Mouse (Mus musculus) midbrain, embryonic 13.5 days (tissue): ENCODE measurements around the gene Gm266. TPM values are rescaled to one million over a fixed set of nuclear protein-coding genes. Genes with fewer than 3 reads are reported as not detected.

Source experiments
- ATAC-seq: fragments of 200-750 bp; cut with Nextera tagmentation; 2 replicates; pipeline ENCODE4 v1.8.0; 2017; ENCODE audit warnings: mild to moderate bottlenecking, moderate TSS enrichment, moderate library complexity
- H3K27ac ChIP-seq: fragments of 300-500 bp; sonication (generic); 2 replicates; pipeline ENCODE4 v1.5.1; 2015; ENCODE audit warnings: inconsistent platforms, mild to moderate bottlenecking, moderate library complexity
- H3K27me3 ChIP-seq: fragments of 300-500 bp; sonication (generic); 2 replicates; pipeline ENCODE4 v1.6.1; 2015; ENCODE audit warnings: mild to moderate bottlenecking, inconsistent platforms
- H3K36me3 ChIP-seq: fragments of 300-500 bp; sonication (generic); 2 replicates; pipeline ENCODE4 v1.6.1; 2015; ENCODE audit warnings: mild to moderate bottlenecking, inconsistent platforms
- H3K4me1 ChIP-seq: fragments of 300-500 bp; sonication (generic); replicated peaks from 2 replicates; pipeline ENCODE4 v1.6.1; 2015; ENCODE audit warnings: inconsistent platforms
- H3K4me2 ChIP-seq: fragments of 300-500 bp; sonication (generic); replicated peaks from 2 replicates; pipeline ENCODE4 v1.6.1; 2015; ENCODE audit warnings: moderate library complexity, mild to moderate bottlenecking, inconsistent platforms
- H3K4me3 ChIP-seq: fragments of 300-500 bp; sonication (generic); replicated peaks from 2 replicates; pipeline ENCODE4 v1.5.1; 2015; ENCODE audit warnings: mild to moderate bottlenecking, inconsistent platforms
- H3K9ac ChIP-seq: fragments of 300-500 bp; sonication (generic); replicated peaks from 2 replicates; pipeline ENCODE4 v1.6.1; 2015; ENCODE audit warnings: mild to moderate bottlenecking, inconsistent platforms
- H3K9me3 ChIP-seq: fragments of 300-500 bp; sonication (generic); 2 replicates; pipeline ENCODE4 v1.6.1; 2016; ENCODE audit warnings: mild to moderate bottlenecking, inconsistent platforms
- WGBS: fragments of 180-500 bp; shearing (Covaris S2); methylation state at CpG from one replicate; pipeline ENCODE4 v1.1.7; 2015; 5-methylcytosine and 5-hydroxymethylcytosine counted together
- polyA plus RNA-seq: library from polyadenylated mRNA; unstranded; fragments of >200 nt; fragmentation: Nextera tagmentation; extraction: Ambion mirVana; gene quantifications from 2 replicates; pipeline ENCODE4 v1.2.1, GENCODE M21; 2015

Gm266 gene
- polyA plus RNA-seq, 1 experiment from 2014 or later = 0.81 TPM

DNA sequence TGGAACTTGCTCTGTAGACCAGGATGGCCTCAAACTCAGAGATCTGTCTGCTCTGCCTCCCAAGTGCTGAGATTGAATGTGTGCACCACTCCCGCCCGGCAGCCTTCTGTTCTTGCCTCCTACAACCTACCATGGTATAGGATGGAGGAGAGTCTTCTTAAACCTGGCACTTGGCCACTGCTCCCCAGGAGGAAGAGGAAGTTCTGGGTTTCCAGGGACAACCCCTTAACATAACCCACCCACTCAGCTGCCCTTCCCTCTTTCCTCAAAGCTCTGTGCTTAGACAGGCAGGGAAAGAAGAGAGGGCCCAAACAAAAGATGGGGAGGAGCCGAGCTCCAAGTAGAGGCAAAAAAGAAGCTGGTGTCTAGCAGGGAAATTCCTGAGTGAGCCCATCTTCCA lies 44.1 kb downstream of the Gm266 start:
- no peak for ATAC-seq
- H3K27me3 ChIP-seq = peaks cover 73% of the 10 kb centered on the region
- peaks cover 30% of the 10 kb centered on the region for H3K4me1 ChIP-seq
- H3K9ac ChIP-seq = no peak overlapping the region
- H3K27ac ChIP-seq = no peak overlapping the region
- no peak overlapping the region for H3K4me3 ChIP-seq
- no peaks in the 10 kb centered on the region for H3K36me3 ChIP-seq
- no peak overlapping the region for H3K4me2 ChIP-seq
- H3K9me3 ChIP-seq = no peaks in the 10 kb centered on the region
- 59% methylated on average over 3 of the region's 3 CpGs for WGBS

DNA sequence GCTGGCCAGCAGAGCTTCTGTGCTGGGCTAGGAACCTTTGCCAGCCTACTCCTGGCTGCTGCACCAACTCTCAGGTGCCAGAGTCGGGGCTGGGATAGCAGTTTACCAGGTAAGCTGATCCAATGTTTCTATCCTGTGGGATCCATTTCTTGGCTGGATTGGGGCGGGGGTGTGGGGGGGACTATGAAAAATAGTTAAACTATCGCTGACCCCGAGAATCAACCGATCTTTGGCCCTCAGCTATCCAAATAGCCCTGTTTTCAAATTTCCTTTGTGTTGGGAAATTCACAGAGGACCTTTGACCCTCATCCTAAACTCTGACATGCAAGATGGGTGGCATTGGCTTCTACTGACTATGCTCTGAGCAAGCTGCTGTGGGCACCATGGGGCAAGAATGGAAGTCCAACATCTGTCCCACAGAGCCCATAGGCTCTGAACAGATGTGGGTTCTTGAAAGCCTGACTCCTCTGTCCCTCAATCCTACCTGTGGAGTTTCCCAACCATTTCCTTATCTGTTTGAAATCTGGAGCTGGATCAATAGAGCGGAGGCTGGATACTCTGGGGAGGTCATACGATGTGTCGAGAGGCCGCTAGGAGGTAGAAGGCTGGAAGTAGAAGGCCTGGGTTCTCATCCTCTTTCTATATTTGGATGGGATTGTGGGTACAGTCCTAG lies 44.8 kb downstream of the Gm266 start:
- Histone ChIP-seq H3K4me3 (no peak overlapping the region), H3K27ac (no peak overlapping the region), H3K4me1 (peaks cover 24% of the 10 kb centered on the region), H3K4me2 (no peak overlapping the region), H3K27me3 (peaks cover 71% of the 10 kb centered on the region), H3K9ac (no peak overlapping the region), H3K36me3 (no peaks in the 10 kb centered on the region), H3K9me3 (no peaks in the 10 kb centered on the region)
- ATAC-seq = no peak
- 95% methylated on average over 9 of the region's 9 CpGs for WGBS

DNA sequence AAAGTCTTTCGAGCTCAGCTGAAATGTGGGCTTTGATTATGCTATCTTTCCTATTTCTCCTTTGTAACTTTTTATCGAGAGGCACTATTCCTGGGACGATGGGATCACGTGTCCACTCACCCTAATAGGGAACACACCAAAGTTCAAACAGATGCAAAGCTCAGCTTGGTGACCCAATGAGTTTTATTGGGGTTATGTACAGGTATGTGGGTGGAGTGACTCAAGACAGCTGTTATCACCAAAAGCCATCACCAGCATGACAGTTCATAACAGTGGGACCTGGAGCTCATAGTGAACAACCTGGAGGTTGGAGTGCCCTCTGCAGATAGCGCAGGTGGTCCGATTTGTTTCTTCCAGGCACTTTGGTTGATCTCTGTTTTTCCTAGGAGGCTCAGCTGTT lies 46.8 kb downstream of the Gm266 start:
- no peak for ATAC-seq
- Histone ChIP-seq H3K27me3 (peaks cover 55% of the 10 kb centered on the region), H3K9me3 (no peaks in the 10 kb centered on the region), H3K4me3 (no peak overlapping the region), H3K36me3 (no peaks in the 10 kb centered on the region), H3K4me2 (no peak overlapping the region), H3K9ac (no peak overlapping the region), H3K4me1 (peaks cover 21% of the 10 kb centered on the region), H3K27ac (no peak overlapping the region)
- 87% methylated on average over 6 of the region's 6 CpGs for WGBS

DNA sequence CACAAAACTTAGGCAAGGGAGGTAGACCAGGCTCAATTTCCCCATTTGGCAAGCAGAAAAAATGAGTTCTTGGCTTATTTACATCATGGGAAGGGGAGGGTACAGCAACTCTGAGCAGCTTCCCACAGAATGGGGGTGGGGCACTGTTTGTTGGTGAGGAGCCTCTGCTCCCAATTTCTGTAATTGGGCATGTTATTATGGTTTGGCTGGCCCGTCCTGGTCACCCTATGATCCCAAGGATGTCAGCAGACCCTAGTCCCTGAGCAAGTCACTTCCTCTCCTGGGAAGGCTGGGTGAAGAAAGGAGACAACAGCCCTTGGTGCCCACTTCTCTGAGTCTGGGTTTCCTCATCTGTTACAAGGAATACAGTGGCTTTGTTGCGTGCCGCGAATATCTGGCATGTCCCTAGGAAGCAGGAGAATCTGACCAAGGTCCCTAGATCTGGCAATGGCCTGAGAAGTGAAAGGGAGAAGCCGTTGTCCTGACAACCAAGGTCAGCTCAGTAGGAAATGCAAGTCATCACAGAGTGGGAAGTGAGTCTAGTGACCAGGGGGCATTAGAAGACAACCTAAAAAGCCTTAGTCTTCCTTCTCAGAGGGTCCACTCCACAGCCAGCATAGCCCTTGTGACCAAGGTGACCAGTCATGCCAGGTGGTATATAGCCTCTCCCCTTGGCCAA lies 48.3 kb downstream of the Gm266 start:
- Histone ChIP-seq H3K4me3 (no peak overlapping the region), H3K4me2 (no peak overlapping the region), H3K27ac (no peak overlapping the region), H3K4me1 (peaks cover 12% of the 10 kb centered on the region), H3K27me3 (peaks cover 44% of the 10 kb centered on the region), H3K36me3 (no peaks in the 10 kb centered on the region), H3K9me3 (no peaks in the 10 kb centered on the region), H3K9ac (no peak overlapping the region)
- no peak for ATAC-seq
- 76% methylated on average over 5 of the region's 5 CpGs for WGBS

DNA sequence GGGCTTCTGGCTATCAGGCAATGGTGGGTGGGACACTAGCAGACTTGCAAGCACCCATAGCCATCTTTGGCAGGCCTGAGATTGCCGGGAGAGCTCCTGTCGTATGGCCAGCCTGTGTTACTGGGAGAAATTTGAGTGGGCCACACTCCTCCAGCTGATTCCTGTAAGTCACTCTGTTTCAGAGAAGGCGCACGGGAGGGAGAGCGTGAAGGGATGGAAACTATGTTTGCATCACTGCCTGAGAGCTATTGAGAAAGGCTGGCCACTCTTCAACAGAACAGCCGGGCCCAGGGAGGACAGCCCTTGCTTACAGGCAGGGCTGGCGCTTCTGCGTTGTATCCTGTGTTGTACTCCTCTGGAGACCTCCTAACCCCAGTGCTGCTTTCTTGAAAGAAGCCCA lies 49.0 kb downstream of the Gm266 start:
- Histone ChIP-seq H3K27ac (no peak overlapping the region), H3K4me3 (no peak overlapping the region), H3K4me2 (no peak overlapping the region), H3K9ac (no peak overlapping the region), H3K9me3 (no peaks in the 10 kb centered on the region), H3K4me1 (peaks cover 7% of the 10 kb centered on the region), H3K27me3 (peaks cover 44% of the 10 kb centered on the region), H3K36me3 (no peaks in the 10 kb centered on the region)
- WGBS = 76% methylated on average over 8 of the region's 8 CpGs
- no peak for ATAC-seq

DNA sequence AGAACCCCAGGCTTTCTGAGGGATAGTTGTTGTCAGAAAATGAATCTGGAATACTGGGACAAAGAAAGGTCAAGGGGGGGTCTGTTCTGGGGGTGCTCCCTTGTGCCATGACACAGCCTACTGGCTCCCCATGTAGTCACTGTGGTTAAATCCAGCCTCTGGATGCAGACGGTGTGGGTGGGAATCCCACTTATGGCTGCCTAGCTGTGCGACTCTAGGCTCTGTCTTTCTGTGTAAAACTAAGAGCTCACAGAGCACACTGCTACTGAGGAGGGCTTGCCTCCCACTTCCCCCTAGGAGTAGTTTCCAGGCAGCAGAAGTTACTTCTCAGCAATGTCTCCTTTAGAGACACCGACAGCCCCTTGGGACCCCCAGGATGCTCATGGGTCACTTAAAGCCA lies 49.5 kb downstream of the Gm266 start:
- H3K36me3 ChIP-seq = no peaks in the 10 kb centered on the region
- no peak overlapping the region for H3K27ac ChIP-seq
- H3K4me2 ChIP-seq = no peak overlapping the region
- WGBS = 87% methylated on average over 3 of the region's 3 CpGs
- H3K9me3 ChIP-seq = no peaks in the 10 kb centered on the region
- H3K9ac ChIP-seq = no peak overlapping the region
- peaks cover 44% of the 10 kb centered on the region for H3K27me3 ChIP-seq
- peaks cover 7% of the 10 kb centered on the region for H3K4me1 ChIP-seq
- no peak for ATAC-seq
- no peak overlapping the region for H3K4me3 ChIP-seq

DNA sequence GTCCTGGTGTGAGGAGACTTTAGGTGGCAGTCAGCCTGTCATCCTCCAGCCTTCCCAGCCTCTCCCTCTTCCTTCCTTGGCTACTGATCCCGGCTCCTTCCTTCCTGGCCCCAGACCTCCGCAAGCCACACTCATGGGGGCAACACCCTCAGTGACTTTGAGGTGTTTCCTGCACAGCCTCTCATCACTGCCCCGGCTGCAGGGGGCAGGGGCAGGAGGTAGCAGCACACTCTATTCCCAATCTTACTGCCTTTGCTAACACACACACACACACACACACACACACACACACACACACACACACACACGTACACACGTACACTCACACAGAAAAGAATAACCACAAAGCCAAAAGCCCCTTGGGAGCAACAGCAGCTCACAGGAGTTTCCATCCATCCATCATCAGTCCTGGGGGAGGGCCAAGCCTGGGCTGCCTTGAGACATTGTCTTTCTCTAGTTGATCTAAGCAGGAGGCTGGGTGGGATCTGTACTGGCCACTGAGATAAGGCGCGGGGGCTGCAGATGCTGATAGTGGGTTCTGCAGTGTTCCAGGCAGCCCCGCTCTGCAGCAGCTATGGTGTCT lies 50.8 kb downstream of the Gm266 start:
- H3K27ac ChIP-seq = no peak overlapping the region
- no peaks in the 10 kb centered on the region for H3K36me3 ChIP-seq
- H3K27me3 ChIP-seq = peaks cover 50% of the 10 kb centered on the region
- no peak overlapping the region for H3K9ac ChIP-seq
- 0 out of 2 replicates have a peak, but pooled peaks have one; percentile 38 for ATAC-seq
- no peak overlapping the region for H3K4me2 ChIP-seq
- no peak overlapping the region for H3K4me3 ChIP-seq
- peaks cover 17% of the 10 kb centered on the region for H3K4me1 ChIP-seq
- WGBS = 50% methylated on average over 8 of the region's 8 CpGs
- H3K9me3 ChIP-seq = no peaks in the 10 kb centered on the region

Other genes with a start within 250 kb of the Gm266 start
- gene Amn, start 214.7 kb downstream of the Gm266 start, polyA plus RNA-seq = 1.9 and 2.0 TPM in 2 replicates
- gene Cdc42bpb, start 108.1 kb downstream of the Gm266 start, polyA plus RNA-seq = 37.7 and 39.8 TPM in 2 replicates
- gene Lbhd2, start 79.0 kb downstream of the Gm266 start, polyA plus RNA-seq = 0.32 TPM in 1 of 2 replicates, not detected in the other
- gene Exoc3l4, start 68.8 kb downstream of the Gm266 start, polyA plus RNA-seq = 2.0 and 2.4 TPM in 2 replicates
- gene Tnfaip2, start 43.4 kb downstream of the Gm266 start, polyA plus RNA-seq = 0.28 and 1.3 TPM in 2 replicates
- gene Eif5, start 52.2 kb upstream of the Gm266 start, polyA plus RNA-seq = 593 and 657 TPM in 2 replicates
- gene Mark3, start 88.7 kb upstream of the Gm266 start, polyA plus RNA-seq = 49.2 and 57.2 TPM in 2 replicates
- gene Ckb, start 186.5 kb upstream of the Gm266 start, polyA plus RNA-seq = 1,952 and 2,005 TPM in 2 replicates
- gene Trmt61a, start 192.3 kb upstream of the Gm266 start, polyA plus RNA-seq = 9.0 and 9.4 TPM in 2 replicates
- 63.9 and 68.2 TPM in 2 replicates for gene Bag5, start 227.4 kb upstream of the Gm266 start, polyA plus RNA-seq
- gene Apopt1, start 227.4 kb upstream of the Gm266 start, polyA plus RNA-seq = 59.5 and 59.6 TPM in 2 replicates